14 mouse cellular contexts compared by ENCODE assay signal in genomic region chr10:102940823-102941519, GRCm38 (mm10).
"Had no signal": no experiment of that assay in that cellular context is flagged by ENCODE, and none has a peak within 500 bp of the region (broad histone marks: within the 10 kb centered on the region; RNA-seq: fewer than 3 reads in every experiment).

No protein-coding gene starts in this region.

- H3K4me1 ChIP-seq: limb, embryonic 15.5 days; megakaryocyte, embryonic 14.5 days; midbrain, embryonic 13.5 days had no signal

- ATAC-seq: inflammation-experienced regulatory T-cells, adult 6 months; midbrain, embryonic 13.5 days had no signal

- H3K27ac ChIP-seq: layer of hippocampus, adult 2 months; limb, embryonic 15.5 days; midbrain, embryonic 13.5 days had no signal

- H3K9ac ChIP-seq: limb, embryonic 15.5 days; lung, embryonic 14.5 days; midbrain, embryonic 13.5 days had no signal

- DNase-seq: kidney, adult 11 months; kidney, postnatal 10 days; kidney, postnatal 4 days; lung, embryonic 14.5 days; lung, postnatal 10 days; lung, postnatal 4 days; thymus, adult 18-20 months; thymus, postnatal 14 days had no signal

- H3K9me3 ChIP-seq: limb, embryonic 15.5 days; midbrain, embryonic 13.5 days had no signal

- H3K36me3 ChIP-seq: limb, embryonic 15.5 days; midbrain, embryonic 13.5 days had no signal

- H3K4me3 ChIP-seq: layer of hippocampus, adult 2 months; limb, embryonic 15.5 days; megakaryocyte, embryonic 14.5 days; midbrain, embryonic 13.5 days; myocyte had no signal

- H3K4me2 ChIP-seq: limb, embryonic 15.5 days; lung, embryonic 14.5 days; midbrain, embryonic 13.5 days had no signal

- H3K27me3 ChIP-seq: limb, embryonic 15.5 days; megakaryocyte, embryonic 14.5 days; midbrain, embryonic 13.5 days had no signal
